Mouse (Mus musculus) gastrocnemius, postnatal 14 days (tissue): ENCODE data around the gene Tmeff2. TPM values are rescaled to one million over a fixed set of nuclear protein-coding genes. Genes with fewer than 3 reads are reported as not detected.

ENCODE experiments used
- DNase-seq: peaks from one replicate; pipeline ENCODE4 v3.0.0; 2021; ENCODE audit warnings: mixed read lengths
- intact Hi-C: fragments of 180-260 bp; cut with DNase I; formaldehyde crosslinking; loops from one replicate; pipeline ENCODE4 v1.15.1; 2025; ENCODE audit warnings: low total_unique reads
- total RNA-seq, 2 experiments: library from RNA; stranded (reverse); gene quantifications; 2 replicates each; pipeline ENCODE4 v1.2.3; 2021

Gene Tmeff2
- total RNA-seq, 2 experiments from 2014 or later = 3.2 to 4.0 TPM

DNA sequence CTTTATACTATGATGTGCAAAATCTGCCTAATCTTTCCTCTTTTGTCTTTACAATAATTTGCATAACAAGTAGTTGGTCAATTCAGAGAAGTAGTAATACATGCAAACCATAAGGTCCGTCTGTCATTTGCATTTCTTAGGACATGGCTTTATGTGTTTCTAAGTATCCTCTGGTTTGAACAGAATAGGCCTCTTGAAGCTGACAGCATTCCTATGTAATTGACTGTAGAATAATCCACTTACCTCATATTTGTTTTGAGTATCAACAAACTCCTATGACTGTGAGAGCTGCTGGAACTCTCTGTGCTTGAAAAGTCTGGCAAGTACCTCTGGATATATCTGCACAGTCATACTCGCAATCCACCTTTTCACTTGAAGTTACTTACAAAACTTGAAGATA, 194.3 kb downstream of the Tmeff2 start:
- intact Hi-C loops = no loop called here
- DNase-seq = no peak

DNA sequence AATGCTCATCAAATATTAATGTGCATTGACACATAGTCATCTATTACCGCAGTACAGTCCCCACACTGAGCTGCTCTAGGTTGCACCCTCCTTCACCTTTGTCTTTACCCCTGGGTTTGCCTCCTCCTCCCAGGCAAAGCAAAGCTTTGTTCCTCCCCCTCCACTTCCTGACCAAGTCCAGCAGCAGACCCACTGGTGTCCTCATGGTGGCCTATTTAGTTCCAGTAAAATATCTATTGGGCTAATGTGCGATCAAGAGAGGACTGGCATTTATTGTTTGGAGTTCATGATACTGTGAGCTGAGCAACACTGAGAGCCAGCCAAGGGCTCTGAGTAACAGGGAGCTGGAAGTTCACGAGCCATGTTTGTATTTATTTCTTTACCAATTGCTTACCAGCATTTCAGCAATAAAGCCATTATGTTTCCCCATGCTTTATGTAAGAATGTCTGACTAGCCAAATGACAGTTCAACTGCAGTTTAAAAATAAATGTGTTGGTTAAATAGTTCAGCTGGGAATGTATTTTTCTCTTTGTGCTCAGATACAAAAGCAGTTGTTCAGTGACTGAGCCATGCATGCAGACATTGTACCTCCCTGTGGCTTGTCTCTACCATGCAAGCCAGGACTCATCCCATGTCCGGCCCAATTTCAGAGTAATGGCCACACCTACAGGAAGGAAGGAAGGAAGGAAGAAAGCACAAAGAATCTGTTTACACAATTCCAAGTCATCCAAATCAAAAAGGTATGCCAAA, 196.6 kb downstream of the Tmeff2 start:
- no peak for DNase-seq
- intact Hi-C loops = no loop called here

DNA sequence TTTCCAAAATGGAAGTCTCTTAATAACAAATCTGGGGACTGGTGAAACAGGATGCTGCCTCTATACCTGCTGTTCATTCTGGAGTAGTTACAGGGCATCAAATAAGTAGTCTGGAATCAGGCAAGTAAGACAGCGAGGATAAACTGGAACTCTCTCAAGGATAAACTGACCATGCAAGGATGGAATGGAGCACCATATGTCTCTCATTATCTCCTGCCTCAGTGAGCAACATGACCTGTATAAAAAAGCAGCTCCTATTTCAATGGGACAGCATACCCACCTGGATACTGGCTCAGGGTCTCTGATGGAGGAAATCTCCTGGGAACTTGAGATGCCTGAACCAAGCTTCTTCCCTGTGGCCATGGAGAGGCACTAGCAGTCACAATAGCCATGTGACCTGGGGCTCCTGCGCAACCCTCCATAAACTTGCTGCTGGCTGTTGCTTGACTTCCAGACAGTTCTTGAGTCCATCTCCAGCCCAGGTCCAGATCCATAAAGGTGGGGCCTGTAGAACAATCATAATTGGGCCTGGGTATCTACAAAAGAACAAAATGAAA, 200.7 kb downstream of the Tmeff2 start:
- intact Hi-C loops = no loop called here
- no peak for DNase-seq

DNA sequence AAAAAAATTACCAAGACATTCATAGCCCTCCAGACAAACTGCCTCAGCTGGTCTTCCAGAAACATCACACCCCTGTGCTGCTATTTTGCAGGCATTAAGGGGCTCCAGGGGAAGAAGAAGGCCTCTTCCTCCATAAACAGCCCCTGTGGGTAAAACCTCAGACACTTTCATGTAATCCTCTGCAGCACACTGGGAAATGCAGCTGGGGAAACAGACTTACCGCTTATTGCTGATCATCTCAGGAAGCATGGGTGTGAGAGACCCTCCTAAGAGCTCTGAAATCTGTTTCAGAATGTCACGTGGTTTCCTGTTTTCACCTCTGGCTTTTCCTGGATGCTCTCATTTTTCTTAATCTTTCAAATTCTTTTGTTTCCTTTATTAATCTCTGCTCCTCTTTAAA, 204.3 kb downstream of the Tmeff2 start:
- intact Hi-C loops = no loop called here
- no peak for DNase-seq

DNA sequence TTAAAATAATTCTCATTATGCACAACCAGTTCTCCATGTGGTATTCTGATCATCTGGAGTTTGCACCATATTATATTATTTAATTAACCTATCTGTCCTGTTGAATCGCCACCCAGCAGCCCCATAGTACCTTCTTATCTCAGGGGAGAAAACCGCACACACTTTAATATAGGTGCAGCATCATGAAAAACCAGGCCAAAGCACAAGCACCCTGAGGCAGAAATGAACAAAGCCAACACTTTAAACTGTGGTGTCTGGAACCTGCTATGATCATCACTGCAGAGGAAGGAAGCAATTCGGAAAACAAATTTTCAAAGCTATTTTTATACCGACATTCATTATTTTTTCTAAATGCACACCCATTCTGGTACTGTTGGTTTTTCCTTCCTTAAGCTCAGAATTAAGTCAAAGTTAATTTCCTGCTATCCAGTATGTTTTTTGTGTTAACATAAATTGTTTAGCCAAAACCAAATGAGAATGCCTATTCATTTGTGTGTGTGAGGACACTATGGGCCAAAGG, 206.0 kb downstream of the Tmeff2 start:
- intact Hi-C loops = no loop called here
- no peak for DNase-seq

DNA sequence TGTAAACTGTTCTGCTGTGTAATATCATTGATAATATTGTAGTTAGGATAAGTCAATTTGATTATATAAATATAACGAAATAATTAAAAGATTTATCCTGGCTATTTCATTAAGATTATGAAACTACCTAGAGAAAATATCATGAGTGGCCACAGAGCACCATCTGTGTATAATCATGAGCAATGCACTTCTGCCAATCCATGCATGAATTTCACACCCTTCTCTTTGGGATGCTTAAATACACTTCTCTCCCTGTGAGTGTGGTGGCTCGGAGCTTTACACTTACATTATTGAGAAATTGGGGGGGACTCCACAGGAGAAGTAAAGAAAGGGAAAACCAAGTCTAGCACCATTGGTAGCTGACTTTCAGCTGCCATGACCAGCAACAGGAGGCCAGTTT, 206.9 kb downstream of the Tmeff2 start:
- DNase-seq = no peak
- intact Hi-C loops = no loop called here

DNA sequence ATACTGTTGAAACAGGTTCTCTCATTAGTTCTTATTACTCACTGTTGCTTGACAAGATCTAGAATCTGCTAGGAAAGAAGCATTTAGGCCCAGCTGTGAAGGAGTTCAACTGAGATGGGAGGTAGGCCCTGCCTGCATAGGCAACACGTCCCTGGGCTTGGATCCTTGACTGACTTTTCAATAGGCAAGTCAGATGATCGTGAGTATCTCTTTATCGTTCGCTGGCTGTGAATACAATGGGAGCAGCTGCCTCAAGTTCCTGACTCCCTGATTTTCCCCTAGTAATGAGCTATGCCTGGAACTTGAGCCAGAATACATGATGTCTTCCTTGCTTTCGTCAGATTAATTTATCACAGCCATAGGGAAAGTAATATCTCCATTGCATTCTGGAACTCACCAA, 214.3 kb downstream of the Tmeff2 start:
- no peak for DNase-seq
- intact Hi-C loops = no loop called here

DNA sequence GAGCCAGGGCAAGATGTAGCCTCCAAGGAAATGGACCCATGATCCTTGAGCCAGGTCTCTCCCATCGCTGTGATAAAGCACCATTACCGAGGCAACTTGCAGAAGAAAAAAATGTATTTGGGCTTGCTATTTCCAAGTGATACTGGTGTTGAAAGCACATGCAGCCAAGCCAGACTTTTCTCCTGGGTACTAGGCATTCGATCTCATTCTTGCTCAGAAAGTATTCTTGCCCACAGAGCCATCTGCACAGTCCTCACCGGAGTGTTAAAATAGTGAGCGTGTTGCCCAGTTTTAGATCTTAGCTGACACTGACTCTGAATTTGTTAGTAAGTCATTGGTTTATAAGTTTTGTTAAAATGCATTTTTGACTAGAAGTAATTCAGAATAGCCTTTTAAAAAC, 215.3 kb downstream of the Tmeff2 start:
- intact Hi-C loops = no loop called here
- no peak for DNase-seq

DNA sequence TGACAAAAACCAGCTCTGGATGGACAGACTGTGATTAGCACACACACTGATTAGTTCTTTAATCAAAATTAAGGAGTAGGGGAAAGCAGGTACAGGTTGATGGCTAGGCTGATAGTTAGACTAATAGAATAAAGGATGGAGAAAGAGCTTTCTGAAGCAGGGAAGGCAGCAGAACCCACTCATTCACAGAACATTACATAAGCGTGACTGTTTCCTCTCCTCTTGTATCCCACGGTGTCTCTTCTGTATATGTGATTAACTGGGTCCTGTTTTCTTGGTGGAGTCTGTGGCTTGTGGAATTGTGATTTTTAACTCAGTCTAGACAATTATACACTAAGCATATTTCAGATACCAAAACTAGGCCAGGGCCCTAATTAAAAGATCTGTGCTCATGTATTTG, 217.4 kb downstream of the Tmeff2 start:
- no peak for DNase-seq
- intact Hi-C loops = no loop called here

DNA sequence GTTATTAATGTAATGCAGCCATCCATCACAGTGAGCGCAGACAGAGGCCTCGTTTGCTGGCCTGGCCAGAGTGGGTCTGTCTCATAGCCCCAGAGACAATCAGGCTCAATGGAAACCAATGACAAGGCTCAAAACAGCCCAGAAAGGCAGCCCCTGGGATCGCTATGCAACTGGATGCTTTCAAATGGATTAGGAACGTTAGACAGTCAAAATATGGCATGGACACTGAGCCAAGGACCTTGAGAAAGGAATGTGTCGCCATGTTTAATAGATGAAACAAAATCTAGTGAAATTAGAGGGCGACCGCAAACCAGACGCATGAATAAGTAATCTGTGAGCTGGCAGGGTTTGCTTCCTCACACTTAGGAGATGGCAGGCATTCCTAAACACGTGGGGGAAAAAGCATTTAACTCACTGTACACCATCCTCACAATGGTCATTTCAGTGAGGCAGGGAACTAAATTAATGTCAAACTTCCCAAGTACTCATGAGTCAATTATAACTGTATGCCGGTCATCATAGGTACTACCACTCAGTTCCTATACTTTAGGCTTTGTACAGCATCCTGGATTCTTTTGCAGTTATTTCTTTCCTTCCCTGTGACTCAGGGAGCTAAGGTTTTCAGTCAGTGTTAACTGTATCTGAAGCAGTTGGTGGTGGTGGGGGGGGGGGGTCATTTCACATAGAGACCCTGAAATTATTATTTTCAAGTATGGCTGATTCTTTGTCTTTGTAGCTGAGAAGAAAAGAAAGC, 225.4 kb downstream of the Tmeff2 start:
- no peak for DNase-seq
- intact Hi-C loops = no loop called here

DNA sequence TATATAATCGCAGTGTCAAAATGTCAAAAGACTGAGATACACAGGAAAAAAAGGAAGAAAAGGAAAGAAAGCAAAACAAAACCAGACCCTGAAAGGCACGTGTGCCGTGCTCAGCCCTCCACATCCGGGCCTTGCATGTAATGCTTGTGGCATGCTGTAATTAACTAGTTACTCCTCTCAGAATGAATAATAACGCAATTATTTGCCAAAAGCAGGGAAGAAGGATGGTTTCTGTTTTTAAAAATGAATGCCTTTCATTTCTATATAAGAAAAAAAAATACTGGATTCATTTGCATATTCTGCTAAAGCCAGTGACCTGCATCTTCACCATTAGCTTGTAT, 225.9 kb downstream of the Tmeff2 start:
- intact Hi-C loops = no loop called here
- DNase-seq = no peak

DNA sequence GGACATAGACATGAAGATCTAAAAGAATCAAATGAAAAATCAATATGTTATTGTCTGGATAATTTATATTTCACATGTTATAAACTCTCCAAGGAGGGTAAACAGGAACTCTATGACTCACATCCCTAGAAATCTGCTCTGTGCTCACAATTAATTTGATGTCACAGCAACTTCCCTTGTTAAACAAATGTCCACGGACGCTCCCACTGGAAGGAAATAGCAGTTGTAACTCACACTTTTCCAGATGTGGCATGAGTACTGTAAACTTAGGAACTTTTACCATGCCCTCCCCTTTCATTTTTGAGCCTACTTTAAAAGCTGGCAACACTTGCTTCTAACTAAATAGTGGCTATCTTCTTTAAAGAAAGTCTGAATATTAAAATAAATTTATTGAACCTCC, 236.3 kb downstream of the Tmeff2 start:
- intact Hi-C loops = no loop called here
- no peak for DNase-seq

DNA sequence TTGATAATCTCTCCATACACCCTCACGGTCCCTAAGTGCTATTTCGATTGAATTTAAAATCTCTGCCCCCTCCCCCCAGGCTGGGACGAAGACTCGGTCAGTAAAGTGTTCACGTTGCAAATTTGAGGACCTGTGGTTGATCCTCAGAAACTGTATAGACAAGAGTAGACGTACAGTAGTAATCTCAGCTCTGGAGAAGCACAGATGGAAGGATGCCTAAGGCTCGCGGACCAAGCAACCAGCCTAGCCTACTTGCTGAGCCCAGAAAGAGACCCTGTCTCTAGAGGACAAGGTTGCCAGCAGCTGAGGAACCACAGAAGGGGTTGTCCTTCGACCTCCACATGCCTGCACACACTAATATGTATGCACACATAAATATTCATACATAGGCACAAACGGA, 239.2 kb downstream of the Tmeff2 start:
- DNase-seq = no peak
- intact Hi-C loops = no loop called here

DNA sequence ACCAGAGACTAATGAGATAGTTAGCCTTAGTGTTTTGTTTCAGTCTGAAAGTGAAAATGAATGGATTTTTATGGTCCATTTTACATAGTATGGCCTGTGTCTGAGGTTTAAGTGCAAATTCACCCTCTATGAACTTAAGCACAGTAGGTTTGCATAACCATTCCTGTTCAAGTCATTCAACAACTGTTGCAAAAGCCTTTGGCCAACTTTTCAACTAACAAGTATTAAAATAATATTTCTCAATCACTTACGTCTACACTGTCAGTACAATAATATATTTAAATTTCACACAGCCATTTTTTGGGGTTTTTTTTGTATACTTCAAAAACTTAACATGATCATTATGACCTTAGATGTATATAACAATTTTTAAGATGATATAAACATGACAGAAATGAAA, 240.9 kb downstream of the Tmeff2 start:
- DNase-seq = no peak
- intact Hi-C loops = no loop called here

DNA sequence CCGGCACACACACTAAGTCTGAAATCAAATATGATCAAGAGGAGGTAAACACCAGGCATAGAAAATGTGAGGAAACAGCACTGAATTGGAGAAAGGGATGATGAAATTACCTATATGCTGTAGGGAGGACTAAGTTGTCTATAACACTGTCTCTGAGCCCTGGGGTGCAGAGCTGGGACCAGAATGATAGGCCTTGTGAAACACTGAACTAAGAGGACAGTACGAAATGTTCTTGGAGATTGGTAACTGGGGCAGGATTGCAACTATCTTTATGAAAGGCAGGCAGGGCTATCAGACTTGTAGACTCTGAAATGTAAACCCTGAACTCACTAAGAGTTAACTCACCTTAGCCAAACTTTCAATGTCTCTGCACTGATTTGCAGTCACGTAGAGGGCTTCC, 242.3 kb downstream of the Tmeff2 start:
- DNase-seq = no peak
- intact Hi-C loops = no loop called here

DNA sequence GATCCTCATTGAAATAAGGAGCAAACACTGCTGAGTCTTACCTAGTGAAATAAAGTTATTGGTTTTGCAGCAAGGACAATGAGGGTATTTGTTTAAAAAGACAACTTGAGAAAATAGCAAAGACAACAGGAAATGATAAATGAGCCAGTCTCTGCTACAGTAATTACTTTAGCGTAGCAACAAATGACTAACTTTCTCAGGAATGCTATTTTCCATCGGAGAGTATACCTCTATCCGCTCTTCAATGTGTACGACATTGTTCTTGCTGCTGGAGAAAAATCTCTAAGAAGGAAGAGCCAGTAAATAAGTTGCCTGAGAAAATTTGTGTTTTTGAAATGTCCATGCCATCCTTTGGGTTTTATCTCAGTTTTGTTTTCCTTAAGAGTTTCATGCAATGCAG, 245.2 kb downstream of the Tmeff2 start:
- DNase-seq = no peak
- intact Hi-C loops = no loop called here

DNA sequence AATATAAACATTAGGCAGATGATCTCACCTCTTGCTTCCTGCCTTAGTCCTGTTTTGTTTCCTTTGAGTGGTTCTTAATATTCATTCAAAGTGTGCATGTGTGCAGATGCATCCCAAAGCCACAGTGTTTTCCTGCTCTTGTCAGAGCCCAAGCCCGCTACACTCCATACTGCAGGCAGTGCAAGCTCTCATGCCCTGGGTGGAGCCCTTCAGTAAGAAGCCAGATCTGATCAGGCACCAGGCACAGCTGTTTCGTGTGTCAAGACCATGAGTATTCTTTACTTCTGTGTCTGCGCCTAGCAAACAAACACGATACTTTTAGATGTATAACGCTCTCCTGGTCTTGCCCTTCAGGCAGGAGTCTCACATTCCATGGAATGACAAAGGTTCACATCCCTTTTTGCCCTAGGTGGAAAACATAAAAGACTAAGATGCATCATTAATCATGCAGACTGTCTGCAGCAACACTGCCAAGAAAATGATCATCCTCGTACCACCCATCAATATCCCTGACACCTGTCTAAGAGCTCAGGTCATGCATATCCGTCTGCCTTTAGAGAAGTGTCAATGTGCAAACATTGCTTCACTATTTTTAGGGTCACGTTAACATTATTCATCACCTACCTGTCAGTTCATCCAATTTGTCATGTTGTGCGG, 248.2 kb downstream of the Tmeff2 start:
- DNase-seq = peak; percentile 12
- intact Hi-C loops = no loop called here

DNA sequence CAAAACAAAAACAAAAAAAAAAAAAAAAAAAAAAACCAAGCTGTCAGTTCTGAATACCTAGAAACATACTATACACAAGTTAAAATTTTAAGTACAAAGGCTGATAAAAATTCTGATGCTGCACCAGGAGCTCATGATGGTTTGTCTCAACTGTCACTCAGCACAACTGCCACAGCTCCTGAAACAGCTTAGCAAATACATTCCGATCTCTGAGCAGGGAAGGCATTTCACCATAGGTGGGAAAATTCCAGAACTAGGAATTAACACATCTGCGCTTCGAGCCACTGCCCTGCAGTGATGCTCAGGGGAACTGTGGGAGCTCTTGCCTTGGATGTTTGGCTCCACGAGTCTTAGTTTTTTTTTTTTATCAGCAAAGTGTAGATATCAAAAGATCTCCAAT, 249.0 kb downstream of the Tmeff2 start:
- intact Hi-C loops = no loop called here
- DNase-seq = no peak

DNA sequence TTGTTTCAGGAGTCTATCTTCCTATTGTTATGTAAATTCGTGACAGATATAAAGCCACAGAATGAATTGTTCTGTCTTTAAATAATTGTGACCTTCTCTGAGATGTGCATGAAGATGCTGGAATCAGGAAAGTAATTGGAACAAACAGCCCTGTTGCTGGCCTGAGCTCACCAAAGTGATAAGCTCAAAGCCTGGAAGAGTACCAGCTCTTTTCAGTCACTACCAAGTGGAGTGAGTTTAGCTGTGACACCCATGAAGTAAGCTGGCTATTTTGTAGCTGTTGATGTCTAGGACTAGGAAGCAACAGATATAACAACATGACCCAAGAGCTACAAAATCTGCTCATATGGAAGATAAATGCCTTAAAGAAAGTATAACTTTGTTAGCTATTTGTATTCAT, 249.4 kb downstream of the Tmeff2 start:
- intact Hi-C loops = no loop called here
- no peak for DNase-seq

DNA sequence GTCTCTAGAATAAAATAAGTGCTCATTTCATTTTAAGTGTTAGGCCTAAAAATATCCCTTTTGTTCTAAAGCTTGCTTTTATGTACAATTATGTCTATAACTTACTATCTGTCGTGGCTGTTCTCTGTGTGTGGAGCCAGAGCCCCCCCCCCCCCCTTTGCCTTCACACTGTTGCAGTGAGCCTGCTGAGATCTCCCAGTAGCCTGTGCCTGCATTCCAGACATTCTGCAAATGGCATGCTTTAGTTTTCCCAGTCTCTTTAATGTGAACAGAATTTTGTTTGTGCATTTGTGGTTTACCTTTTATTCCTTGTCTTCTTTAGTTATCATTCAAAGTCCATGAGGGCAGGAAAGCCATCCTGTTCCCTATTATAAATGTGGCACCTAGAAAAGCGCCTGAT, 251.6 kb downstream of the Tmeff2 start:
- no peak for DNase-seq
- intact Hi-C loops = no loop called here

DNA sequence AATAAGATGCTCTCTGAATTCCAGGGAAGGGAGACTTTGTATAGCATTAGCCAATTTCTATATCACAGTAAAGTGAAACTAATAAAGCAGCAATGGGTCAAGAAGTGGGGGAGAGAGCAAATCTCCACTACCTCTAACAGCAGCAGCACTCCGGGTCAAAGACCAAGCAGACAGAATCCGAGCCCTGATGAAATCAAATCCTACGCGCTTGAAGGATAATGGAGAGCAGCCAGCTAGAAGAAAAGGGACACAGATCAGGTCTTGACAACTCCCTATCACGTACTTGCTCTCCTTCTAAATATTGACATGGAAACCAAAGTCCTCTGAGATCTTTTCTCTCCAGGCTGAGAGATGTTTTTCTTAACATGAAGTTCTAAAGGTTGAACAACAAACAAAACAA, 252.4 kb downstream of the Tmeff2 start:
- DNase-seq = no peak
- intact Hi-C loops = no loop called here
